Mouse (Mus musculus) hindbrain, embryonic 16.5 days (tissue): Measurements from ENCODE around the gene Bpgm. TPM values are rescaled to one million over a fixed set of nuclear protein-coding genes. Genes with fewer than 3 reads are reported as not detected.

ENCODE experiments used
- ATAC-seq: fragments of 200-750 bp; cut with Nextera tagmentation; 2 replicates; pipeline ENCODE4 v1.8.0; 2017; ENCODE audit warnings: moderate TSS enrichment, moderate library complexity
- H3K27ac ChIP-seq: fragments of 300-500 bp; sonication (generic); 2 replicates; pipeline ENCODE4 v1.5.1; 2014; ENCODE audit warnings: low read depth, mild to moderate bottlenecking, control low read depth, low read length, moderate library complexity
- H3K27me3 ChIP-seq: fragments of 300-500 bp; sonication (generic); replicated peaks from 2 replicates; pipeline ENCODE4 v1.6.1; 2014; ENCODE audit warnings: low read length; ENCODE audit not compliant: control insufficient read depth, insufficient read depth
- H3K36me3 ChIP-seq: fragments of 300-500 bp; sonication (generic); 2 replicates; pipeline ENCODE4 v1.6.1; 2014; ENCODE audit warnings: mild to moderate bottlenecking, low read length, moderate library complexity, mixed read lengths; ENCODE audit not compliant: control insufficient read depth, insufficient read depth
- H3K4me1 ChIP-seq: fragments of 300-500 bp; sonication (generic); 2 replicates; pipeline ENCODE4 v1.6.1; 2014; ENCODE audit warnings: low read depth, low read length; ENCODE audit not compliant: control insufficient read depth, insufficient read depth
- H3K4me2 ChIP-seq: fragments of 300-500 bp; sonication (generic); 2 replicates; pipeline ENCODE4 v1.6.1; 2014; ENCODE audit warnings: mild to moderate bottlenecking, low read length, control low read depth, moderate library complexity
- H3K4me3 ChIP-seq: fragments of 300-500 bp; sonication (generic); 2 replicates; pipeline ENCODE4 v1.5.1; 2014; ENCODE audit warnings: mild to moderate bottlenecking, low read length, control low read depth, moderate library complexity
- H3K9ac ChIP-seq: fragments of 300-500 bp; sonication (generic); 2 replicates; pipeline ENCODE4 v1.6.1; 2014; ENCODE audit warnings: low read depth, mild to moderate bottlenecking, control low read depth, low read length, moderate library complexity
- H3K9me3 ChIP-seq: fragments of 300-500 bp; sonication (generic); 2 replicates; pipeline ENCODE4 v1.6.1; 2014; ENCODE audit warnings: mild to moderate bottlenecking, low read length, moderate library complexity; ENCODE audit not compliant: control insufficient read depth
- WGBS: fragments of 180-500 bp; shearing (Covaris S2); extraction: QIAGEN DNeasy Blood & Tissue Kit; methylation state at CpG from one replicate; pipeline ENCODE4 v1.1.7; 2014; 5-methylcytosine and 5-hydroxymethylcytosine counted together
- polyA plus RNA-seq: library from polyadenylated mRNA; unstranded; fragments of >200 nt; fragmentation: Nextera tagmentation; extraction: Ambion mirVana; gene quantifications from 2 replicates; pipeline ENCODE4 v1.2.1, GENCODE M21; 2015

The Bpgm gene
- 90.9 and 93.4 TPM in 2 replicates for polyA plus RNA-seq

DNA sequence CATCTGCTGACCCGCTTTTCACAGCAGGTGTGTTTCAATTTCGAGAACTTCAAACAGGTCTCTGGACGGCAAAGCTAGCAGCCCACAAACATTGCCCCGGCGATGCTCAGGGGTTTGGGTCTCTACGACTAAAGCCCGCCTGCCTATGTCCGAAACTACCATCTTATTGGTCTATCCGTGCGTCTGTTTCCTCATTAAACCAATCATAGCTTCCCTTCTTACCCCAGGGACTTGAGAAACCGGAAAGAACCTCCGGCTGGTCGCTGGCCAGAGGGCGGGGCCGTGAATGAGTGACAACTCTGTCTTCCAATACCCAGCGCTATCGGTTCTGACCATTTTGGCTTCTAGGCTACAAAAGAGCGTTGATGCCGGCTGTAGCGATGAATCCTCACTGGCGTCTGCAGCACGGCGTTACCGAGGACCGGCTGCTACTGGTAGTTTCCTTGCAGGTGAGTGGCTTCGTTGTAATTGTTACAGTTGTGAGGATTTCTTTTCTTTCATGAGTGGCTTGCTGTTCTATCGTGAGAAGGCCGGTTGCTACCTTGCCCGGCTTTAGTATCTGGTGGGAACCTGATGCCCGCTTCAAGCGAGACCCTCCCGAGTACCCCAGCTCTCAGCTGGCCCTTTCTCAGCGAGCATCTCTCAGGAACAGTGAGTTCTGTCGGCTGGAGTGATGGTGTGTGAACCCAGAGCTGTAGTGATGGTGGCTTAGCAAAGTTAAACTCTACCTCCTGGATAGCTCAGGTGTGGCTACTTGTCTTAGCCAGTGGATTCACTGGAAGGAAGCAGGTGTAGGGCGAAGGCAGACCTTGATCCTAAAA is at the start of gene Bpgm:
Gene Bpgm (plus strand): TSS at position 234 of the 821 bp plus-strand sequence.
- peaks cover 31% of the 10 kb centered on the region for H3K4me1 ChIP-seq
- H3K36me3 ChIP-seq, result no peaks in the 10 kb centered on the region
- under 1% methylated on average over 35 of the region's 35 CpGs for WGBS

DNA sequence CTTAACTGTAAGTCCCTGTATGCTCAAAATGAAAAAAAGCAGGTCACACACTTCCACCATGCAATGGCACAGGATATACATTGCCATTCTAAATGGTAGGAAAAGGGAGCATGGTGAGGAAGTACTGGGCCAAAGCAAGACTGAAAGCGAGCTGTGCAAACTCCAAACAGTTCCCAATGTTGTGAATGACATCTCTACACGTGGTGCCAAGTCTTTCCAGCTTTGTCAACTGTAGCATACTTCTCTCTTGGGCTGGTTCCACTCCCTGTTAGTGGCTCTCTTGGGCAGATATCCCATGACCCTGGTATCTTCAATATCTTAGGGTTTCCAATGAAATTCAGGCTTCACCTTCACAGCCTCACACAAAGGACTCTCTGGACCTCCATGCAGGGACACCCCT is 37.0 kb upstream of the Bpgm start:
- H3K4me2 ChIP-seq, result no peak overlapping the region
- WGBS, result 79% methylated on average over 2 of the region's 2 CpGs
- no peak overlapping the region for H3K9ac ChIP-seq
- H3K27me3 ChIP-seq, result no peaks in the 10 kb centered on the region
- no peaks in the 10 kb centered on the region for H3K9me3 ChIP-seq
- H3K27ac ChIP-seq, result no peak overlapping the region
- H3K36me3 ChIP-seq, result no peaks in the 10 kb centered on the region
- H3K4me3 ChIP-seq, result no peak overlapping the region
- no peaks in the 10 kb centered on the region for H3K4me1 ChIP-seq
- ATAC-seq, result no peak

More for the DNA sequence above, at the start of gene Bpgm:
- H3K4me3 ChIP-seq, result peak within 1 kb of the TSS; percentile 52
- H3K4me2 ChIP-seq, result peak within 1 kb of the TSS; percentile 83
- peak within 1 kb of the TSS; percentile 76 for H3K27ac ChIP-seq
- H3K27me3 ChIP-seq, result no peaks in the 10 kb centered on the region
- H3K9me3 ChIP-seq, result no peaks in the 10 kb centered on the region
- peak; percentile 99 for ATAC-seq
- H3K9ac ChIP-seq, result peak within 1 kb of the TSS; percentile 78

DNA sequence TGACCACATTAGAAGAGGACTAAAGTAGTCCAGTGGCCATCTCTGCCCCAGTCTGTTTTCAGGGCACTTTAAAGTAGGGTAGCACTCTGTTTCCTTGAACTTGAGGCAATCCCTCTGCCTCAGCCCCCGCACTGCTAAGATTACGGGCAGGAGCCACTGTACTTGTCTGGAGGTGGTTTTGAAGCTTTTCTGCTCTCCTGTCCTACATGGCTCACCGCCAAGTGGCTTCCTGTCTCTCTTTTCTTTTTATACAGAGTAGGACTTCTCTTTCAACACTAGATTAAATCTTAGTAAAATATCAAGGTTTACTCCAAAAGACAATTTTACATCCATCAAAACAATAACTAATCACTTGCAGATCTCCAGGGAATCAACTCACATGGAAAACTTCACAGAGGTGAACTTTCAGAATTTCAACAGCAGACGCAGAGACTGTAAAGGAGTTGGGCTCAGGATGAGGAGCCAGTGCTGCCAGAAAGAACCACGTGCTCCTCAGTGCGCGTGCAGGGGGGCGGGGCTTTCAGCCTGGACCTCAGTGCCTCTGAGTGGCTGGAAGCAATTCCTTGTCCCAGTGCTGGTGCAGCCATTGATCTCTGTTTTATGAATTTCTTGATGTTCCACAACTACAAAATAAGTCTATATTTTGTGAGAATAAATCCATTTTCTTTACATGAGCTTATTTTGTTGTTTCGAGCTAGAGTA is 34.3 kb upstream of the Bpgm start:
- Histone ChIP-seq H3K9ac (no peak overlapping the region), H3K4me3 (no peak overlapping the region), H3K36me3 (no peaks in the 10 kb centered on the region), H3K4me2 (no peak overlapping the region), H3K27ac (no peak overlapping the region), H3K9me3 (no peaks in the 10 kb centered on the region), H3K4me1 (no peaks in the 10 kb centered on the region), H3K27me3 (no peaks in the 10 kb centered on the region)
- 68% methylated on average over 9 of the region's 9 CpGs for WGBS
- ATAC-seq, result no peak

DNA sequence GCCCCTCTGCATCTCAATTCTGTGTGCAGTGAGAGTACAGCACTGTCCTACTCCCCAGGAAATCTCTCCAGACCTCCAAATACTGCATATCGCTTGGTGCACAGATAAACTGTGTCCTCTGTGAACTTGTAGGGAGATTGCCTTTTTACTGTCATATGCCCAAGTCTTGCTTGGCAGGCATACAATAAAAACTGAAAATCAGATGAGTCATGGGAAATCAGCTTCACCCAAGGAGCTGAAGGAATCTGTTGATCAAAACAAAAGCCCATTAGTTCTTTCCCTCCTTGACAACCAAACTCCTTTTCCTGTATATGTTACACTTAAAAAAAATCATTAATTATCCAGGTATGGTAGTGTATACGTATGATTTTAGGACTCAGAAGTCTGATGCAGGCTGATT is 32.2 kb upstream of the Bpgm start:
- no peaks in the 10 kb centered on the region for H3K27me3 ChIP-seq
- no peak for ATAC-seq
- no peak overlapping the region for H3K4me3 ChIP-seq
- H3K9me3 ChIP-seq, result no peaks in the 10 kb centered on the region
- 71% methylated on average over 2 of the region's 2 CpGs for WGBS
- no peak overlapping the region for H3K9ac ChIP-seq
- no peaks in the 10 kb centered on the region for H3K4me1 ChIP-seq
- no peak overlapping the region for H3K27ac ChIP-seq
- no peak overlapping the region for H3K4me2 ChIP-seq
- H3K36me3 ChIP-seq, result no peaks in the 10 kb centered on the region

DNA sequence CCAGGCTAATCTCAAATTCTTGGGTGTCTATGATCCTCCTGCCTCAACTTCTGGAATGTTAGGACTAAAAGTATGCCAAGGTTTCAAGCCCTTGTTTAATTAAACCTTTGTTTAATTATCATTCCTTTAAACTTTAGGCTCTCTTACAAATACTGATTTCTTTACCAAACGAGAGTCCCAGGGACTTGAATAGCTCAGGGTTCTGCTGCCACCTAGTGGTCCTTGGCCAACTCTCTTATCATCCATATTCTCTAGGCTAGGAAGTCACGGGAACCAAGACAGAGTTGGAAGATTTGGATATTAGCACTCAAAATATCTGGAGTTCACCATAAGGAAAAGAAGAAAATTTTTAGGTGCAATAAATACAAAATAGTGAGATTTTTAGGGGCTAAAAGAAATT is 28.0 kb upstream of the Bpgm start:
- Histone ChIP-seq H3K4me3 (no peak overlapping the region), H3K27ac (no peak overlapping the region), H3K36me3 (no peaks in the 10 kb centered on the region), H3K4me2 (no peak overlapping the region), H3K4me1 (no peaks in the 10 kb centered on the region), H3K9me3 (no peaks in the 10 kb centered on the region), H3K27me3 (no peaks in the 10 kb centered on the region), H3K9ac (no peak overlapping the region)
- 11% methylated on average over 2 of the region's 2 CpGs for WGBS
- 0 out of 2 replicates have a peak, but pooled peaks have one; percentile 60 for ATAC-seq

DNA sequence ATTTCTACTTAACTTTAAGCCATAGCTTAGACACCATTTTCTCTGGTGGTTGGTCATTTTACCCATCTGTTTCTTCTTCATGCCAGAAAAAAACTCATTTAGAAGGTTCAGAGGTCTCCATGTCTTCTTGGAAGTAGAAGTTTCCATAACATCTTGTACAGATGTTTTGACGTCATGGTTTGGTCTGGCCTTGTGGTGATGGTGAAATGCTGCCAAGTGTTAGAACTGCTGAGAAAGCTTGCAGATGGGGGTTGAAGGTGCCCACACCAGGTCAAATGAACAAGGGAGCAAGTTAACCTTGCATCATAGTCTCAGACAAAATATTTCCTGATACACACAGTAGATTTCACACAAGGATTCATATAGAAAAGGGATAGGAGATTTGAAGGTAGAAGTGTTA is 27.3 kb upstream of the Bpgm start:
- Histone ChIP-seq H3K27me3 (no peaks in the 10 kb centered on the region), H3K36me3 (no peaks in the 10 kb centered on the region), H3K4me2 (no peak overlapping the region), H3K4me3 (no peak overlapping the region), H3K27ac (no peak overlapping the region), H3K4me1 (no peaks in the 10 kb centered on the region), H3K9ac (no peak overlapping the region), H3K9me3 (no peaks in the 10 kb centered on the region)
- 76% methylated on average over 1 of the region's 1 CpGs for WGBS
- no peak for ATAC-seq

DNA sequence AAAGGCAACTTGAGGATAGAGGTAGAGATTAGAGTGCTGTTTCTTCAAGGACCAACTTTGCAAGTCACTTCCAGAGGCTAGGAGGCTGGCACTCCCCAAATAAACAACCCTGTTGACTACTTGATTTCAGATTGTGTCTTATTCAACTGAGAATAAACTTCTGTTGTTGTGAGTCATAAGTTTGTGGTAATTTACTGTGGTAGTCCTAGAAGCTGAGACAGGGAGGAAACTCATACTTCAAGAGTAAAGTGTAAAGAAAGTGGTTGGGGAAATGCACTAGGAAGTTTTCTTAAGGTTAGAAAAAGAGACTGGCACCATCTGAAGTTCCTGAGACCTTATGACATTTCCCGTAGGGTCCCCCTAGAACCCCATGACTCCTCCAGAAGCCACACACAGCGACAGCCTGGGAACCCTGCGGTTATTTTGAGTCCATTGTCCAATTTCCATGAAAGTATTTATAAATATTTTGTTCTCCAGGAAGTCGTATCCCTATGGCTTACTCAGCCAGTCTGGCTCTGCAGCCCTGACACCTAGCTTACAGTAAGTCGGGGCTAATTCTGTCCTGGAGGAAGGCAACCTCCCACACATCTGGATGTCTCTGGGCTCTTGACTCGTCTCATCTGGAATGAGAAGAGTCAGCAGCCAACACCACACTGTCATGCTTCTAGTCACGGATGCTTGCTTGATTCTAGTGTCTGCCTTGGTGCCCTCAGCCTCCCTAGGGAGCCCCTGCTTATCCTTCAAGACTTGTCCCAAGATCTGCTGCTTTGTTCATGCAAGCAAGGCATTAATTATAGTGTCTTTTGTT is 22.8 kb upstream of the Bpgm start:
- Histone ChIP-seq H3K9me3 (no peaks in the 10 kb centered on the region), H3K27me3 (no peaks in the 10 kb centered on the region), H3K4me1 (no peaks in the 10 kb centered on the region), H3K9ac (no peak overlapping the region), H3K4me3 (no peak overlapping the region), H3K4me2 (no peak overlapping the region), H3K36me3 (no peaks in the 10 kb centered on the region), H3K27ac (no peak overlapping the region)
- ATAC-seq, result no peak
- 70% methylated on average over 7 of the region's 7 CpGs for WGBS

DNA sequence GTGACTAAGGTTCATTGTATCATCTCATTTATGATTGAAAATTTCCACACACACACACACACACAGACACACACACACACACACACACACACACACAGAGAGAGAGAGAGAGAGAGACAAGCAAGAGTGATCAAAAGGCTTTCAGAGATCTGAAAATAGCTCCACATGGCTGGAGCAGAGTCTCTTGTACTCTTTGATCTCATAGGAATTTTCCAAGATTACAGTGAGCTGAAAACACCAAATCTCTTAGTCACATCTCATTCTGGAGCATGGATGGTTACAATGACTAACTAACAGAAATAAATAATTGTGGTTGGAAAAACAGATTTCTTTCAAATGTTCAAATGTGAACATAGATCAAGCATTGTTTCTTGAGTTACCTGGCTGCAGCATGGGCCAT is 16.6 kb upstream of the Bpgm start:
- no peak overlapping the region for H3K4me3 ChIP-seq
- no peaks in the 10 kb centered on the region for H3K4me1 ChIP-seq
- H3K27ac ChIP-seq, result no peak overlapping the region
- H3K4me2 ChIP-seq, result no peak overlapping the region
- H3K9ac ChIP-seq, result no peak overlapping the region
- no peaks in the 10 kb centered on the region for H3K9me3 ChIP-seq
- H3K27me3 ChIP-seq, result no peaks in the 10 kb centered on the region
- ATAC-seq, result no peak
- no peaks in the 10 kb centered on the region for H3K36me3 ChIP-seq

DNA sequence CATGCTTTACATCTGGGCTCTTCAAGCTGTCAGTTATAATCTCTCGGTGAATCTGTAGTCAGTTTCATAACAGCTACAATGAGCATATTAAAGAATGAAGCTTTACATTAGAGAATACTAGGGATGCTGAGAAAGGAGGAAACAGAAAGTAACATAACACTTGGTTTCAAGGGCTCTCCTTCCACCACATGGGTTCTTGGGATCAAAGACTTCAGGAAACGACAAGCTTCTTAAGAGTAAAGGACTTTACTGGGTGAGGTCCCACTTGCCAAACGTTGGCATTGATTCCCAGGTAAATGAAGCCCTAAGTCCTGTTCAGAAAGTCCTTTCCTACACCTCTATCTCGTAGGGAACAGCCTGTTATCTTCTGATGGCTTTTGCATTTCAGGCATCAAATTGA is 15.4 kb upstream of the Bpgm start:
- ATAC-seq, result no peak
- Histone ChIP-seq H3K36me3 (no peaks in the 10 kb centered on the region), H3K4me2 (no peak overlapping the region), H3K27me3 (no peaks in the 10 kb centered on the region), H3K4me3 (no peak overlapping the region), H3K9ac (no peak overlapping the region), H3K4me1 (no peaks in the 10 kb centered on the region), H3K27ac (no peak overlapping the region), H3K9me3 (no peaks in the 10 kb centered on the region)
- 62% methylated on average over 4 of the region's 4 CpGs for WGBS
